Mouse (Mus musculus): Measurements from ENCODE around the gene Ear14. TPM values are rescaled to one million over a fixed set of nuclear protein-coding genes. Genes with fewer than 3 reads are reported as not detected.

Gene Ear14
- polyA plus RNA-seq, 1 experiment from 2014 or later: not detected

Other genes starting within 250 kb of the Ear14 start
- 0.50 and 0.59 TPM in 2 replicates for gene Pnp2, start 247.4 kb upstream of the Ear14 start, polyA plus RNA-seq (2016; fragmentation: Nextera tagmentation; extraction: Ambion mirVana)
- not detected in 2 replicates for gene Rnase10, start 195.6 kb upstream of the Ear14 start, polyA plus RNA-seq (2016; fragmentation: Nextera tagmentation; extraction: Ambion mirVana)
- gene Rnase9, start 161.5 kb upstream of the Ear14 start, polyA plus RNA-seq (2016; fragmentation: Nextera tagmentation; extraction: Ambion mirVana): not detected in 2 replicates
- not detected in 2 replicates for gene Rnase11, start 153.2 kb upstream of the Ear14 start, polyA plus RNA-seq (2016; fragmentation: Nextera tagmentation; extraction: Ambion mirVana)
- not detected in 2 replicates for gene Rnase12, start 145.7 kb upstream of the Ear14 start, polyA plus RNA-seq (2016; fragmentation: Nextera tagmentation; extraction: Ambion mirVana)
- not detected in 2 replicates for gene Olfr750, start 129.0 kb upstream of the Ear14 start, polyA plus RNA-seq (2016; fragmentation: Nextera tagmentation; extraction: Ambion mirVana)
- 17.8 and 18.7 TPM in 2 replicates for gene Rnase4, start 112.3 kb upstream of the Ear14 start, polyA plus RNA-seq (2016; fragmentation: Nextera tagmentation; extraction: Ambion mirVana)
- gene Ang, start 112.2 kb upstream of the Ear14 start, polyA plus RNA-seq (2016; fragmentation: Nextera tagmentation; extraction: Ambion mirVana): 3.7 and 4.4 TPM in 2 replicates
- gene Eddm3b, start 89.0 kb upstream of the Ear14 start, polyA plus RNA-seq (2016; fragmentation: Nextera tagmentation; extraction: Ambion mirVana): not detected in 2 replicates
- gene Rnase6, start 79.5 kb upstream of the Ear14 start, polyA plus RNA-seq (2016; fragmentation: Nextera tagmentation; extraction: Ambion mirVana): 0.46 TPM in 1 of 2 replicates, not detected in the other
- 0.72 TPM in 1 of 2 replicates, not detected in the other for gene Rnase1, start 56.6 kb upstream of the Ear14 start, polyA plus RNA-seq (2016; fragmentation: Nextera tagmentation; extraction: Ambion mirVana)
- gene Rnase2b, start 41.1 kb upstream of the Ear14 start, polyA plus RNA-seq (2016; fragmentation: Nextera tagmentation; extraction: Ambion mirVana): not detected in 2 replicates
- gene Ang2, start 4.2 kb upstream of the Ear14 start, polyA plus RNA-seq (2016; fragmentation: Nextera tagmentation; extraction: Ambion mirVana): not detected in 2 replicates
- not detected in 2 replicates for gene Rnase2a, start 52.7 kb downstream of the Ear14 start, polyA plus RNA-seq (2016; fragmentation: Nextera tagmentation; extraction: Ambion mirVana)
- not detected in 2 replicates for gene Gm7247, start 158.4 kb downstream of the Ear14 start, polyA plus RNA-seq (2016; fragmentation: Nextera tagmentation; extraction: Ambion mirVana)
- gene Vmn2r88, start 207.4 kb downstream of the Ear14 start, polyA plus RNA-seq (2016; fragmentation: Nextera tagmentation; extraction: Ambion mirVana): not detected in 2 replicates
- not detected in 2 replicates for gene Vmn2r89, start 248.5 kb downstream of the Ear14 start, polyA plus RNA-seq (2016; fragmentation: Nextera tagmentation; extraction: Ambion mirVana)